Mouse (Mus musculus): ENCODE measurements around the gene Fpr3. TPM values are rescaled to one million over a fixed set of nuclear protein-coding genes. Genes with fewer than 3 reads are reported as not detected.

Gene Fpr3
- total and polyA plus RNA-seq, 3 experiments = not detected

DNA sequence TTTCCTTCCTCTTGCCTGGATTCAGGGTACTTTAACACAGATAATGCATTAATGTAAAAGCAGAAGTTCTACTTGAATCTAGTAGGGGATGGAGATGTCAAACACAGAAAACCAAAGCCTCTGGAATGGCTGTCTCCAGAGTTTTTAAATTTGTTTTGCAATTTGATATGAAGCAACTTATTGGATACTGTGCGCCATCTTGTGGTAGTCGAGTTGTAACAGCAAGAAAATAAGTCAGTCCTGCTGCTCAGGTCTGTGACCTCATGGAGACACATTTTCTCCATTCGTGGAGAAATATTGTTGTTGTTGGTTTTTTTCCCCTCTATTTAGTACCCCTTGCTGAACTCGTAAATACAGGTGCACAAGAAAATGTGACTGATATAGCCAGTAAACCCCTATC is 8.4 kb downstream of the Fpr3 start:
- no peaks in the 10 kb centered on the region for H3K4me1 ChIP-seq (ENCODE audit: control insufficient read depth in 1 of 2, insufficient read depth in 2 of 2, low read length in 2 of 2)
- H3K36me3 ChIP-seq (ENCODE audit: control insufficient read depth in 1 of 2, insufficient read depth in 2 of 2, low read length in 2 of 2) = no peaks in the 10 kb centered on the region
- no peaks in the 10 kb centered on the region for H3K27me3 ChIP-seq (ENCODE audit: control insufficient read depth in 1 of 2, insufficient read depth in 2 of 2, low read length in 2 of 2)
- H3K9me3 ChIP-seq (replicated peaks; ENCODE audit: insufficient read depth, low read length) = no peaks in the 10 kb centered on the region
- no peak for TF ChIP-seq ZKSCAN1 (IDR thresholded peaks at IDR 0.05; ENCODE audit: low read depth, low read length)
- no peak for TF ChIP-seq EP300 (IDR thresholded peaks at IDR 0.05; ENCODE audit: low read depth in 1 of 2, low read length in 2 of 2)
- no peak for TF ChIP-seq GATA1 (IDR thresholded peaks at IDR 0.05; ENCODE audit: low read depth, low read length)
- no peak for TF ChIP-seq E2F4 (IDR thresholded peaks at IDR 0.05; ENCODE audit: borderline replicate concordance, low read depth, low read length)
- no peak for TF ChIP-seq UBTF (IDR thresholded peaks at IDR 0.05; ENCODE audit: borderline replicate concordance, insufficient read depth, low read depth, low read length)
- TF ChIP-seq MAFK (IDR thresholded peaks at IDR 0.05; ENCODE audit: borderline replicate concordance, low read depth, low read length) = no peak
- TF ChIP-seq MYC (IDR thresholded peaks at IDR 0.05; ENCODE audit: low read depth, low read length) = no peak
- no peak for TF ChIP-seq POLR2AphosphoS2 (IDR thresholded peaks at IDR 0.05; ENCODE audit: low read length)
- peak; percentile 52 for TF ChIP-seq SIN3A (IDR thresholded peaks at IDR 0.05; ENCODE audit: low read length)
- TF ChIP-seq MAX (IDR thresholded peaks at IDR 0.05; ENCODE audit: low read length) = no peak
- TF ChIP-seq MXI1 (IDR thresholded peaks at IDR 0.05; ENCODE audit: low read depth, low read length) = no peak
- no peak for TF ChIP-seq ZNF384 (IDR thresholded peaks at IDR 0.05; ENCODE audit: low read depth, low read length)
- TF ChIP-seq JUND (IDR thresholded peaks at IDR 0.05; ENCODE audit: low read depth, low read length) = no peak
- peak; percentile 49 to 87 (median 50) for TF ChIP-seq CTCF (IDR thresholded peaks at IDR 0.05 in 2 of 3, conservative IDR thresholded peaks at IDR 0.05 in 1 of 3; ENCODE audit: control insufficient read depth in 1 of 3, insufficient read depth in 1 of 3, low read depth in 2 of 3, low read length in 3 of 3, poor library complexity in 1 of 3, severe bottlenecking in 1 of 3)
- TF ChIP-seq USF1 (IDR thresholded peaks at IDR 0.05; ENCODE audit: low read depth, low read length) = no peak
- TF ChIP-seq SMC3 (IDR thresholded peaks at IDR 0.05; ENCODE audit: low read depth, low read length) = peak; percentile 96
- TF ChIP-seq RAD21 (IDR thresholded peaks at IDR 0.05; ENCODE audit: low read depth, low read length) = peak; percentile 91
- TF ChIP-seq ELF1 (IDR thresholded peaks at IDR 0.05; ENCODE audit: low read depth, low read length) = no peak
- no peak for TF ChIP-seq POLR2A (IDR thresholded peaks at IDR 0.05; ENCODE audit: control insufficient read depth in 1 of 2, insufficient read depth in 1 of 2, low read depth in 1 of 2, low read length in 2 of 2, poor library complexity in 1 of 2)
- TF ChIP-seq RCOR1 (IDR thresholded peaks at IDR 0.05; ENCODE audit: low read depth, low read length) = no peak
- no peak for TF ChIP-seq NRF1 (IDR thresholded peaks at IDR 0.05; ENCODE audit: insufficient read depth, low read depth, low read length, poor library complexity, severe bottlenecking)
- no peak for TF ChIP-seq MAZ (IDR thresholded peaks at IDR 0.05; ENCODE audit: low read depth, low read length)
- no peak for TF ChIP-seq TBP (IDR thresholded peaks at IDR 0.05; ENCODE audit: low read depth, low read length)
- no peak for TF ChIP-seq USF2 (IDR thresholded peaks at IDR 0.05; ENCODE audit: borderline replicate concordance in 1 of 2, insufficient read depth in 1 of 2, low read depth in 1 of 2, low read length in 2 of 2)
- no peak for TF ChIP-seq POLR2AphosphoS5 (IDR thresholded peaks at IDR 0.05; ENCODE audit: borderline replicate concordance, low read depth, low read length)
- no peak for TF ChIP-seq KAT2A (conservative IDR thresholded peaks at IDR 0.05; ENCODE audit: low read depth, low read length)
- no peak for TF ChIP-seq NELFE (IDR thresholded peaks at IDR 0.05; ENCODE audit: low read depth, low read length)
- no peak for TF ChIP-seq TAL1 (IDR thresholded peaks at IDR 0.05; ENCODE audit: low read length)
- TF ChIP-seq TCF12 (IDR thresholded peaks at IDR 0.05; ENCODE audit: low read depth, low read length) = no peak
- no peak for TF ChIP-seq MYB (IDR thresholded peaks at IDR 0.05; ENCODE audit: low read depth, low read length)
- no peak for TF ChIP-seq ZMIZ1 (IDR thresholded peaks at IDR 0.05; ENCODE audit: low read depth, low read length)
- TF ChIP-seq MEF2A (IDR thresholded peaks at IDR 0.05; ENCODE audit: extremely low read depth, insufficient replicate concordance, low read depth, low read length, poor library complexity, severe bottlenecking) = no peak
- TF ChIP-seq ZC3H11A (IDR thresholded peaks at IDR 0.05; ENCODE audit: low read depth, low read length) = peak; percentile 94
- TF ChIP-seq CHD1 (IDR thresholded peaks at IDR 0.05; ENCODE audit: low read depth, low read length) = no peak
- TF ChIP-seq HCFC1 (IDR thresholded peaks at IDR 0.05; ENCODE audit: low read depth, low read length) = no peak
- no peak for TF ChIP-seq GABPA (IDR thresholded peaks at IDR 0.05; ENCODE audit: low read depth, low read length)
- no peak for TF ChIP-seq CHD2 (IDR thresholded peaks at IDR 0.05; ENCODE audit: low read length)
- no peak overlapping the region for H3K9ac ChIP-seq (ENCODE audit: control insufficient read depth, low read depth, low read length, poor library complexity, severe bottlenecking)
- H3K27ac ChIP-seq (ENCODE audit: control insufficient read depth, low read depth, low read length) = no peak overlapping the region
- no peaks in the 10 kb centered on the region for H3K79me2 ChIP-seq (ENCODE audit: control insufficient read depth, insufficient read depth, low read length, poor library complexity)
- peak; percentile 79 for DNase-seq (ENCODE audit: low read depth, low spot score)
- no peak overlapping the region for H3K4me3 ChIP-seq (ENCODE audit: control insufficient read depth in 1 of 2, insufficient read depth in 1 of 2, low read depth in 2 of 2, low read length in 2 of 2)

Data from MEL (cell line).